Mouse (Mus musculus): ENCODE measurements around the gene Tpbpb. TPM values are rescaled to one million over a fixed set of nuclear protein-coding genes. Genes with fewer than 3 reads are reported as not detected.

The Tpbpb gene
- polyA plus RNA-seq, 1 experiment from 2014 or later = not detected

- no peak for TF ChIP-seq CTCF (IDR thresholded peaks at IDR 0.05; ENCODE audit: low read depth)
- Histone ChIP-seq H3K9me3 (ENCODE audit: control insufficient read depth) (no peaks in the 10 kb centered on the region), H3K4me2 (replicated peaks; ENCODE audit: low read depth) (no peak overlapping the region), H3K4me1 (replicated peaks; ENCODE audit: control insufficient read depth, insufficient read depth, low read length) (no peaks in the 10 kb centered on the region), H3K9ac (ENCODE audit: low read depth, low read length) (no peak overlapping the region), H3K36me3 (ENCODE audit: control insufficient read depth, insufficient read depth) (no peaks in the 10 kb centered on the region), H3K4me3 (ENCODE audit: low read depth, low read length) (no peak overlapping the region), H3K27me3 (replicated peaks; ENCODE audit: control insufficient read depth, insufficient read depth, low read length) (no peaks in the 10 kb centered on the region), H3K27ac (ENCODE audit: low read depth, low read length) (no peak overlapping the region)
- ATAC-seq = no peak
These were observed 9.1 kb downstream of the Tpbpb start for GRCm38 (mm10) chr13:60895406-60896160.

- no peaks in the 10 kb centered on the region for H3K9me3 ChIP-seq (ENCODE audit: control insufficient read depth)
- no peaks in the 10 kb centered on the region for H3K27me3 ChIP-seq (replicated peaks; ENCODE audit: control insufficient read depth, insufficient read depth, low read length)
- no peak overlapping the region for H3K27ac ChIP-seq (ENCODE audit: low read depth, low read length)
- no peak overlapping the region for H3K9ac ChIP-seq (ENCODE audit: low read depth, low read length)
- 92% methylated on average over 1 of the region's 1 CpGs for WGBS
- no peaks in the 10 kb centered on the region for H3K4me1 ChIP-seq (replicated peaks; ENCODE audit: control insufficient read depth, insufficient read depth, low read length)
- H3K4me3 ChIP-seq (ENCODE audit: low read depth, low read length) = no peak overlapping the region
- H3K36me3 ChIP-seq (ENCODE audit: control insufficient read depth, insufficient read depth) = no peaks in the 10 kb centered on the region
- TF ChIP-seq CTCF (IDR thresholded peaks at IDR 0.05; ENCODE audit: low read depth) = no peak
- ATAC-seq = no peak
- no peak overlapping the region for H3K4me2 ChIP-seq (replicated peaks; ENCODE audit: low read depth)
These were observed 12.4 kb downstream of the Tpbpb start for GRCm38 (mm10) chr13:60892301-60892700.

GRCm38 (mm10) chr13:60864281-60864680 lies 40.4 kb downstream of the Tpbpb start, which contains the start of gene 4930486L24Rik:
Gene 4930486L24Rik (minus strand): TSS chr13:60864475.
- Histone ChIP-seq H3K9ac (ENCODE audit: low read depth, low read length) (no peak within 1 kb of the TSS), H3K4me1 (replicated peaks; ENCODE audit: control insufficient read depth, insufficient read depth, low read length) (no peaks in the 10 kb centered on the region), H3K27me3 (replicated peaks; ENCODE audit: control insufficient read depth, insufficient read depth, low read length) (no peaks in the 10 kb centered on the region), H3K27ac (ENCODE audit: low read depth, low read length) (no peak within 1 kb of the TSS), H3K36me3 (ENCODE audit: control insufficient read depth, insufficient read depth) (no peaks in the 10 kb centered on the region), H3K9me3 (ENCODE audit: control insufficient read depth) (no peaks in the 10 kb centered on the region), H3K4me3 (ENCODE audit: low read depth, low read length) (no peak within 1 kb of the TSS), H3K4me2 (replicated peaks; ENCODE audit: low read depth) (no peak within 1 kb of the TSS)
- no peak for TF ChIP-seq CTCF (IDR thresholded peaks at IDR 0.05; ENCODE audit: low read depth)
- no peak for ATAC-seq
- 58% methylated on average over 1 of the region's 1 CpGs for WGBS

Other genes starting within 250 kb of the Tpbpb start
- gene BC051665, start 118.5 kb downstream of the Tpbpb start, polyA plus RNA-seq (2015; fragmentation: Nextera tagmentation; extraction: Ambion mirVana) = not detected in 2 replicates
- not detected in 2 replicates for gene Ctsll3, start 102.0 kb downstream of the Tpbpb start, polyA plus RNA-seq (2015; fragmentation: Nextera tagmentation; extraction: Ambion mirVana)
- gene 4930486L24Rik, start 40.4 kb downstream of the Tpbpb start, polyA plus RNA-seq (2015; fragmentation: Nextera tagmentation; extraction: Ambion mirVana) = 0.26 TPM in 1 of 2 replicates, not detected in the other
- 0.38 TPM in 1 of 2 replicates, not detected in the other for gene Gm49392, start 8.0 kb downstream of the Tpbpb start, polyA plus RNA-seq (2015; fragmentation: Nextera tagmentation; extraction: Ambion mirVana)
- gene Ctla2b, start 7.4 kb downstream of the Tpbpb start, polyA plus RNA-seq (2015; fragmentation: Nextera tagmentation; extraction: Ambion mirVana) = 1.2 and 1.4 TPM in 2 replicates
- gene Gm49393, start 30.7 kb upstream of the Tpbpb start, polyA plus RNA-seq (2015; fragmentation: Nextera tagmentation; extraction: Ambion mirVana) = not detected in 2 replicates
- gene Gm49391, start 31.7 kb upstream of the Tpbpb start, polyA plus RNA-seq (2015; fragmentation: Nextera tagmentation; extraction: Ambion mirVana) = 0.88 and 1.9 TPM in 2 replicates
- gene Ctla2a, start 31.7 kb upstream of the Tpbpb start, polyA plus RNA-seq (2015; fragmentation: Nextera tagmentation; extraction: Ambion mirVana) = 30.2 and 32.3 TPM in 2 replicates
- gene Tpbpa, start 37.1 kb upstream of the Tpbpb start, polyA plus RNA-seq (2015; fragmentation: Nextera tagmentation; extraction: Ambion mirVana) = not detected in 2 replicates
- not detected in 2 replicates for gene Ctsj, start 101.1 kb upstream of the Tpbpb start, polyA plus RNA-seq (2015; fragmentation: Nextera tagmentation; extraction: Ambion mirVana)
- gene Ctsq, start 135.8 kb upstream of the Tpbpb start, polyA plus RNA-seq (2015; fragmentation: Nextera tagmentation; extraction: Ambion mirVana) = not detected in 2 replicates